Mouse (Mus musculus) lung, postnatal 14 days (tissue): ENCODE measurements at regions not wholly inside any gene's neighbourhood (a gene's known extent, or its start where the extent isn't known, plus 50 kb on each side); places are given as distances from the start of the nearest gene placed in this dataset.
"Not testable (repeated sequence)": the region's sequence is repeated elsewhere in the genome, so short reads cannot be mapped to it uniquely, and the experiment has no call there.

Experiments
- DNase-seq: peaks from one replicate; pipeline ENCODE4 v3.0.0; 2021

GRCm38 (mm10) chr13:26235941-26236340 lies 534.0 kb downstream of the Hdgfl1 start:
- DNase-seq = no peak

GRCm38 (mm10) chr13:26234703-26235102 lies 535.3 kb downstream of the Hdgfl1 start:
- DNase-seq = no peak

- DNase-seq = no peak
Measured at GRCm38 (mm10) chr13:26217299-26217698, 552.7 kb downstream of the Hdgfl1 start.

GRCm38 (mm10) chr13:26216579-26216978 lies 553.4 kb downstream of the Hdgfl1 start:
- DNase-seq = no peak

GRCm38 (mm10) chr13:26205532-26206105 lies 564.3 kb downstream of the Hdgfl1 start:
- no peak for DNase-seq

- DNase-seq = no peak
Measured at GRCm38 (mm10) chr13:26194646-26195045, 575.3 kb downstream of the Hdgfl1 start.

GRCm38 (mm10) chr13:26183879-26184278 lies 586.1 kb downstream of the Hdgfl1 start:
- no peak for DNase-seq

GRCm38 (mm10) chr13:26171891-26172482 lies 598.0 kb downstream of the Hdgfl1 start:
- no peak for DNase-seq

GRCm38 (mm10) chr13:26169641-26170040 lies 600.3 kb downstream of the Hdgfl1 start:
- no peak for DNase-seq

- no peak for DNase-seq
Measured at GRCm38 (mm10) chr13:26158703-26159102, 611.3 kb downstream of the Hdgfl1 start.

- no peak for DNase-seq
Measured at GRCm38 (mm10) chr13:26154701-26155471, 615.1 kb downstream of the Hdgfl1 start.

- no peak for DNase-seq
Measured at GRCm38 (mm10) chr13:26154251-26154650, 615.7 kb downstream of the Hdgfl1 start.

GRCm38 (mm10) chr13:26153093-26153492 lies 616.9 kb downstream of the Hdgfl1 start:
- no peak for DNase-seq

- no peak for DNase-seq
Measured at GRCm38 (mm10) chr13:26150426-26150825, 619.5 kb downstream of the Hdgfl1 start.

- DNase-seq = no peak
Measured at GRCm38 (mm10) chr13:26142811-26143210, 627.2 kb downstream of the Hdgfl1 start.

GRCm38 (mm10) chr13:26119363-26119762 lies 650.6 kb downstream of the Hdgfl1 start:
- no peak for DNase-seq

GRCm38 (mm10) chr13:26114136-26114535 lies 655.8 kb downstream of the Hdgfl1 start:
- no peak for DNase-seq

- DNase-seq = not testable (repeated sequence)
Measured at GRCm38 (mm10) chr13:26113723-26114122, 656.2 kb downstream of the Hdgfl1 start.

- no peak for DNase-seq
Measured at GRCm38 (mm10) chr13:26112579-26112978, 657.4 kb downstream of the Hdgfl1 start.

GRCm38 (mm10) chr13:26109013-26109412 lies 661.0 kb downstream of the Hdgfl1 start:
- DNase-seq = no peak

- DNase-seq = no peak
Measured at GRCm38 (mm10) chr13:26088727-26089126, 681.2 kb downstream of the Hdgfl1 start.

GRCm38 (mm10) chr13:26080814-26081213 lies 689.2 kb downstream of the Hdgfl1 start:
- DNase-seq = no peak

- DNase-seq = no peak
Measured at GRCm38 (mm10) chr13:26080302-26080701, 689.7 kb downstream of the Hdgfl1 start.

- DNase-seq = no peak
Measured at GRCm38 (mm10) chr13:26079362-26079761, 690.6 kb downstream of the Hdgfl1 start.
